Mouse (Mus musculus) lung, postnatal 0 days (tissue): Measurements from ENCODE around the gene Farsa. TPM values are rescaled to one million over a fixed set of nuclear protein-coding genes. Genes with fewer than 3 reads are reported as not detected.

Source experiments
- ATAC-seq: fragments of 200-750 bp; cut with Nextera tagmentation; 2 replicates; pipeline ENCODE4 v1.8.0; 2017; ENCODE audit warnings: moderate library complexity
- DNase-seq: peaks from one replicate; pipeline ENCODE4 v3.0.0-alpha.2; 2016; ENCODE audit warnings: low spot score
- H3K27ac ChIP-seq: fragments of 300-500 bp; sonication (generic); 2 replicates; pipeline ENCODE4 v1.5.1; 2014; ENCODE audit warnings: antibody characterized with exemption, mild to moderate bottlenecking, low read length, mixed read lengths
- H3K27me3 ChIP-seq: fragments of 300-500 bp; sonication (generic); replicated peaks from 2 replicates; pipeline ENCODE4 v1.6.1; 2014; ENCODE audit warnings: low read length, mixed read lengths; ENCODE audit not compliant: insufficient read depth
- H3K36me3 ChIP-seq: fragments of 300-500 bp; sonication (generic); 2 replicates; pipeline ENCODE4 v1.6.1; 2014; ENCODE audit warnings: low read length, mixed read lengths; ENCODE audit not compliant: insufficient read depth
- H3K4me1 ChIP-seq: fragments of 300-500 bp; sonication (generic); 2 replicates; pipeline ENCODE4 v1.6.1; 2014; ENCODE audit warnings: antibody characterized with exemption, low read depth, low read length, mixed read lengths; ENCODE audit not compliant: insufficient read depth
- H3K4me2 ChIP-seq: fragments of 300-500 bp; sonication (generic); replicated peaks from 2 replicates; pipeline ENCODE4 v1.6.1; 2014; ENCODE audit warnings: low read depth, mild to moderate bottlenecking, low read length, moderate library complexity, mixed read lengths
- H3K4me3 ChIP-seq: fragments of 300-500 bp; sonication (generic); 2 replicates; pipeline ENCODE4 v1.5.1; 2014; ENCODE audit warnings: low read depth, low read length
- H3K9ac ChIP-seq: fragments of 300-500 bp; sonication (generic); replicated peaks from 2 replicates; pipeline ENCODE4 v1.6.1; 2014; ENCODE audit warnings: low read depth, mild to moderate bottlenecking
- H3K9me3 ChIP-seq: fragments of 300-500 bp; sonication (generic); 2 replicates; pipeline ENCODE4 v1.6.1; 2016; ENCODE audit warnings: low read length, mixed read lengths
- CTCF ChIP-seq: IDR thresholded peaks from 2 replicates; pipeline ENCODE4 v1.5.1; 2016; ENCODE audit warnings: antibody characterized with exemption, mild to moderate bottlenecking
- EP300 ChIP-seq: IDR thresholded peaks from 2 replicates; pipeline ENCODE4 v1.6.1; 2016; ENCODE audit warnings: antibody characterized with exemption, mild to moderate bottlenecking, control low read depth
- WGBS: fragments of 180-500 bp; shearing (Covaris S2); extraction: QIAGEN DNeasy Blood & Tissue Kit; methylation state at CpG from one replicate; pipeline ENCODE4 v1.1.7; 2014; 5-methylcytosine and 5-hydroxymethylcytosine counted together
- polyA plus RNA-seq: library from polyadenylated mRNA; unstranded; fragments of >200 nt; fragmentation: Nextera tagmentation; extraction: Ambion mirVana; gene quantifications from 2 replicates; pipeline ENCODE4 v1.2.1, GENCODE M21; 2015

Gene Farsa
- polyA plus RNA-seq, 1 experiment from 2014 or later, result 44.0 TPM

DNA sequence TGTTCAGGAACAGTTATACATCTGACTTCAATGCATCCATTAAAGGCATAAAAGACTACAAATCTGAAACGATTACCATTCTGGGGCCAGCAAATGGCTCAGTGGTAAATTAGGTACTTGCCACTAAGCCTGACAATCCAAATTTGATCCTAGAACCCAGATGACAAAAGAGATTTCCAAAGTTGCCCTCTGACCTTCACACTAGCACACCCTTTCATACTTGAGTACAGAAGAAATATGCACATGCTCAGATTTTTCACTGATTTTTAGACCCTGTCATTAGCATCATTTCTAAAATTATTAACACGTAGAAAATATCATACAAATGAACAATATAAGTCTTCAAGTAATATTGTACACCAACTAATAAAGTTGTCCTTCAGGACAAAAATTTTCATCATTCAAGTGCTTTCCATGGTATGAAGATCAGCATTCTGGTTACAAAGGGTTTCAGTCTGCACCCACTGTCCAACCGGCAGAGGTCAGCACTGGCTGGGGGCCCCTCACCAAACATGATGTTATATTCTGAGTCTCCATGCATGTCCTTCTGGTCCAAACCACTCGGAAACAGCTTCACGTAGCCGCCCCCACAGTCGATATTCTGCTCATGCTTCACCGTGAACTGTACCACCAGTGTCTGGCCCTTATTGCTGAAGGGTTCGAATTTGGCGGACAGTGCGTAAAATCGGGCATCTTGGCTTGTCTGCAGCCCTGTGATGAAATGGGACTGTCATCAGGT lies 11.3 kb upstream of the Farsa start:
- H3K9me3 ChIP-seq, result no peaks in the 10 kb centered on the region
- ATAC-seq, result no peak
- H3K27me3 ChIP-seq, result no peaks in the 10 kb centered on the region
- H3K36me3 ChIP-seq, result peaks cover 22% of the 10 kb centered on the region; the same call in 1 of the 2 replicates
- 9% methylated on average over 12 of the region's 12 CpGs for WGBS
- DNase-seq, result peak; percentile 71
- H3K27ac ChIP-seq, result 0 out of 2 replicates have a peak overlapping the region, but pooled peaks have one; percentile 9
- peak overlapping the region; percentile 85 for H3K4me3 ChIP-seq
- TF ChIP-seq CTCF (peak; percentile 72), EP300 (no peak)
- H3K9ac ChIP-seq, result peak overlapping the region; percentile 75
- H3K4me2 ChIP-seq, result peak overlapping the region; percentile 91
- H3K4me1 ChIP-seq, result peaks cover 7% of the 10 kb centered on the region; the same call in 1 of the 2 replicates

DNA sequence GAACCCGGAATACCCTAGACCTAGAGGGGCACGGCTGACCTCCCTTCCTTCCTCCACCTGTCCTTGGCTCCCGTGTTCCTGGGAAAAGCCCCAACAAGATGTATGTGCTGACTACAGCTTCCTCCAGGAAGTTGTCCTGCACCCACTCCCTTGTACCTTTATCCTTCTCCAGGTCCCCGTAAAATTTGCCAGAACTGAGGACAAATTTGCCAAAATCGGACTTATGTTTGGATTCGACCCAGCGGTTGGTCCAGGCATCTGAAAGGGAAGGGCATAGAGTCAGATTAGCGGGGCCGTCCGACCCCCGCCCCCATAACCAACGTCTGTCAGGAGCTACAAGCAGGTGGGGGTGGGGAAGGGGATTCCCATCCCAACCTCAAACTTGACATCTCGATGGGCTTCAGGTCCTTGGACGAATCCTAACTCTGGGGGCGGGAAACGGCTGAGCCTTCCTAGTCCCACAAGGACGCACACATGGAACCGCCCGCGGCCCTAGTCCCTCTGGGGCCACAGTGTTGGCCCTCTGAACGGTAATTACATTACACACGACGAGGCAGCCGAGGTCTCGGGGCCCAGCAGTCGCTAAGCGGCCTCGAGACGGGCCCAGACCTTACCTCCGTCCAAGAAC lies 10.6 kb upstream of the Farsa start:
- H3K27me3 ChIP-seq, result no peaks in the 10 kb centered on the region
- H3K4me2 ChIP-seq, result peak overlapping the region; percentile 91
- DNase-seq, result no peak
- peaks cover 22% of the 10 kb centered on the region; the same call in 1 of the 2 replicates for H3K36me3 ChIP-seq
- ATAC-seq, result peak; percentile 21
- no peaks in the 10 kb centered on the region for H3K9me3 ChIP-seq
- H3K4me1 ChIP-seq, result peaks cover 7% of the 10 kb centered on the region; the same call in 1 of the 2 replicates
- TF ChIP-seq CTCF (no peak), EP300 (no peak)
- H3K4me3 ChIP-seq, result peak overlapping the region; percentile 85
- WGBS, result 0% methylated on average over 30 of the region's 30 CpGs
- peak overlapping the region; percentile 81 for H3K27ac ChIP-seq
- peak overlapping the region; percentile 75 for H3K9ac ChIP-seq

DNA sequence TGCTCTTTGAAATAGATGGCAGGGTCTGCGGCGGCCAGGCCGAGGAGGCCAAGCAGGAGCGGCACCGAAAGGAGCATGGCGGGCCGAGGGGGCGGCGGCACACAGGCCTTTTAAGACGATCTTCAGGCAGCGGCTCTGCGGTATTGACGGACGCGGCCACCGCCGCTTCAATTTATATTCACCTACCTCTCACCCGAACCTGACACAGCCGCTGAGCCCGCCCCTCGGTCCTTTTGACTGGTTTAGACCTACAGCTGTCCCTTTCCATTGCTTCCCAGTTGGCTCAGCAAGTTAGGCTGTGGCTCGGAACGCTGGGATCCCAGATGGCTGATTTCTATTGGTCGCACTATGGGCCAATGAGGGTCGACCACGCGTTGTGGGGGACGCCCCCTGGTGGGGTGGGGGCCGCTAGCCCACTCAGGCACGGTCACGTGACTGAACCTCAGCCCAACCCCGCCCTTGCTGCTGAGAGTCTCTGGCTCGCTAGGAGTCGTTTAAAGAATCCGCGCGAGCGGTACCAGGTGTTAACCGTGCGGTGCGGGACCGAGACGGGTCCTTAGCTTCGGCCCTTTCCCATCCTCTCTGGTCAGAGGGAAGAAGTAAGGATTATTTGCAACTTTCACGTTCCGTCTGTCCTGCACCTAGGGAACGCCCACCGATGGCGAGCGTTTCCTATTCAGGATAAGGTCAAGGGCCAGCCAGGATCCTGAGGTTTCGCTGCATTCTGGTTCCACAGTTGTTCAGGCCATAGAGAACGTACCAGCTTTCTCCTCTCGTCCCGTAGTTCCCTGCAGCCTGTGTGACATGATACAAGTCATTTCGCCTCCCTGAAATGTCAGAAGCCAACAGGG lies 9.8 kb upstream of the Farsa start, which contains the start of gene Calr:
Calr (minus strand) TSS at position 213 of the 851 bp plus-strand sequence.
- Histone ChIP-seq H3K4me3 (peak within 1 kb of the TSS; percentile 85), H3K27me3 (no peaks in the 10 kb centered on the region), H3K36me3 (peaks cover 22% of the 10 kb centered on the region; the same call in 1 of the 2 replicates), H3K4me1 (peaks cover 7% of the 10 kb centered on the region; the same call in 1 of the 2 replicates), H3K9me3 (no peaks in the 10 kb centered on the region), H3K4me2 (peak within 1 kb of the TSS; percentile 91), H3K27ac (peak within 1 kb of the TSS; percentile 81), H3K9ac (peak within 1 kb of the TSS; percentile 75)
- peak; percentile 100 for DNase-seq
- under 1% methylated on average over 55 of the region's 55 CpGs for WGBS
- TF ChIP-seq CTCF (peak; percentile 51), EP300 (no peak)
- ATAC-seq, result peak; percentile 99

DNA sequence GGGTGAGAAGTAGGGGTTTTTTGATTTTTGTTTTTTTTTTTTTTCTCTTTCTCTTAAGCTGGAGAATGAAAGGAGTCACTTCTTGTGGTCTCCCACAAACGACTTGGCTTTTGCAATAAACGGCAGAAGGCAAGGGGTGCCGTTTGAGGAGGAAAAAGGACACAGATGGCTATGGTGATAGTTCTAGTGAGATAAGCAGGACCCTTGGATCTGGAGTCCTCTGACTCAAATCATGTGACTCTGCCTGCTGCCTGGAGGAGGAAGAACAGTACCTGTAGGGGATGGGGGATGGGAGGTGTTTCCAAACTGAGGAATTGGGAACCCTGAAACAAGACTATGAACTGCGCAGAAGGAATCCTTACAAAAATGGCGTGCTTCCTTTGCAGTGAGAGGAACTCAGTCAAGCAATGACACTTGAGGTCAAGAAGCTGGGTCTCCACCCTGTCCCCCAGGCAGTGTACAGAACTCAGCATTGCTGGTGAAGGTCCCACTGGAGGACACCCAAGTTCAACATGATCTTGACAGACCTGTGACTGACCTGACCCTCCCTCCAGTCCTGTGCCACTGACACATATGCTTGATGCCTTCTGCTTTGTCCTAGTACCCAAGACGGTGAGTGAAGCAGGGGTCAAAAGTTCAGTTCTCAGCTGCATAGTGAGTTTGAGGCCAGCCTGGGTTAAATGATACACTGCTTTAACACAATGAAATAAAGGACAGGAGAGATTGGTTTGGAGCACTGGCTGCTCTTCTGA lies 8.9 kb upstream of the Farsa start:
- WGBS, result 40% methylated on average over 6 of the region's 6 CpGs
- H3K36me3 ChIP-seq, result peaks cover 17% of the 10 kb centered on the region; the same call in 1 of the 2 replicates
- H3K27ac ChIP-seq, result peak overlapping the region; percentile 58; the same call in 1 of the 2 replicates
- H3K4me1 ChIP-seq, result peaks cover 7% of the 10 kb centered on the region; the same call in 1 of the 2 replicates
- DNase-seq, result no peak
- no peak for ATAC-seq
- no peaks in the 10 kb centered on the region for H3K27me3 ChIP-seq
- peak overlapping the region; percentile 48; the same call in 1 of the 2 replicates for H3K4me3 ChIP-seq
- 0 out of 2 replicates have a peak overlapping the region, but pooled peaks have one; percentile 23 for H3K9ac ChIP-seq
- TF ChIP-seq EP300 (no peak), CTCF (no peak)
- peak overlapping the region; percentile 67 for H3K4me2 ChIP-seq
- H3K9me3 ChIP-seq, result no peaks in the 10 kb centered on the region

DNA sequence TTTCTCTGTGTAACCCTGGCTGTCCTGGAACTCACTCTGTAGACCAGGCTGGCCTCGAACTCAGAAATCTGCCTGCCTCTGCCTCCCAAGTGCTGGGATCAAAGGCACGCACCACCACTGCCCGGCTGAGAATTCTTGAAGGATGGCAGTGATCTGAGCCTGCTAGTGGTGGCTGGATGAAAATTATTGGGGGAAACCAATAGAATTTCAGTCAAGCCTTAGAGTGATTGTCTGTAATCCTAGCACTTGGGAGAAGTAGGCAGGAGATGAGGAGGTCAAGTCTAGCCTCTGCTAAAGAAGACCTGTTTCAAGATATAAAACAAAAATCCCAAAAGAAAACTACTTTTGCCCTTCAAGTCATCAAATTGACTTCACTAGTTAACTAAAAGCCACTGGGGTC lies 355 bp upstream of the Farsa start:
- no peak overlapping the region for H3K4me2 ChIP-seq

More for the DNA sequence above, 355 bp upstream of the Farsa start:
- WGBS, result 89% methylated on average over 3 of the region's 3 CpGs
- H3K9me3 ChIP-seq, result no peaks in the 10 kb centered on the region
- no peak overlapping the region for H3K27ac ChIP-seq
- H3K4me3 ChIP-seq, result no peak overlapping the region
- no peak overlapping the region for H3K9ac ChIP-seq
- ATAC-seq, result no peak
- peaks cover 6% of the 10 kb centered on the region; the same call in 1 of the 2 replicates for H3K4me1 ChIP-seq
- no peaks in the 10 kb centered on the region for H3K36me3 ChIP-seq
- H3K27me3 ChIP-seq, result no peaks in the 10 kb centered on the region
- no peak for DNase-seq
- no peak for TF ChIP-seq EP300
- no peak for TF ChIP-seq CTCF
